Mouse (Mus musculus) liver, embryonic 14.5 days (tissue): Measurements from ENCODE around the gene Sigirr.

Experiments
- CTCF ChIP-seq: IDR thresholded peaks from 2 replicates; pipeline ENCODE4 v1.5.1; 2016; ENCODE audit warnings: antibody characterized with exemption, low read depth, control low read depth
- EP300 ChIP-seq: IDR thresholded peaks from 2 replicates; pipeline ENCODE4 v1.6.1; 2016; ENCODE audit warnings: antibody characterized with exemption, low read depth

- TF ChIP-seq CTCF (no peak), EP300 (no peak)
Observed at GRCm38 (mm10) chr7:141099911-141100691, at the start of gene Sigirr.
